In genomic region chr16:33739802-33740201, GRCm38 (mm10) we compare ENCODE assay signal across 8 mouse cellular contexts. TPM values are rescaled to one million over a fixed set of nuclear protein-coding genes. Genes with fewer than 3 reads are reported as not detected.
DNase-seq lines count a peak whose midpoint lies in the region; ATAC-seq and TF ChIP-seq lines count a peak whose summit lies in the region.

No protein-coding gene starts in this region.

- no peak for TF ChIP-seq POLR2A in brain, embryonic 14.5 days (IDR thresholded peaks at IDR 0.05; ENCODE audit: borderline replicate concordance, extremely low read depth, insufficient read depth, insufficient read length, poor library complexity, severe bottlenecking)

- H3K27ac ChIP-seq in forebrain, embryonic 13.5 days: peak overlapping the region; percentile 54; the same call in 1 of the 2 replicates
- H3K27ac ChIP-seq in hindbrain, embryonic 12.5 days: no peak overlapping the region; the same call in 1 of the 2 replicates

- no peak overlapping the region for H3K4me2 ChIP-seq in forebrain, embryonic 13.5 days
- H3K4me2 ChIP-seq in hindbrain, embryonic 12.5 days (replicated peaks): no peak overlapping the region

- peak; percentile 66 for ATAC-seq in forebrain, embryonic 13.5 days
- peak; percentile 74; the same call in 1 of the 2 replicates for ATAC-seq in hindbrain, embryonic 12.5 days (ENCODE audit: low FRiP score)
- peak; percentile 63 for ATAC-seq in megakaryocyte, adult 5-6 weeks (ENCODE audit: poor library complexity, severe bottlenecking)

- H3K4me3 ChIP-seq in forebrain, embryonic 13.5 days: no peak overlapping the region
- H3K4me3 ChIP-seq in hindbrain, embryonic 12.5 days: no peak overlapping the region

- H3K9ac ChIP-seq in forebrain, embryonic 13.5 days: no peak overlapping the region
- H3K9ac ChIP-seq in hindbrain, embryonic 12.5 days: no peak overlapping the region

- 48% methylated on average over 3 of the region's 3 CpGs for WGBS in forebrain, embryonic 13.5 days
- WGBS in hindbrain, embryonic 12.5 days: 56% methylated on average over 3 of the region's 3 CpGs

- peak; percentile 79 for TF ChIP-seq CTCF in brain, embryonic 14.5 days (IDR thresholded peaks at IDR 0.05; ENCODE audit: borderline replicate concordance, extremely low read depth, insufficient read depth, insufficient read length)

- H3K4me1 ChIP-seq in forebrain, embryonic 13.5 days: peaks cover 77% of the 10 kb centered on the region
- H3K4me1 ChIP-seq in hindbrain, embryonic 12.5 days: peaks cover 53% of the 10 kb centered on the region

- no peaks in the 10 kb centered on the region for H3K9me3 ChIP-seq in forebrain, embryonic 13.5 days (replicated peaks)
- H3K9me3 ChIP-seq in hindbrain, embryonic 12.5 days (replicated peaks): no peaks in the 10 kb centered on the region

- DNase-seq in adrenal gland, adult (ENCODE audit: inconsistent age in 2 of 2, low spot score in 1 of 2): peak; percentile 57 to 81
- DNase-seq in adrenal gland, postnatal 4 days (ENCODE audit: low spot score in 2 of 2): no peak
- DNase-seq in brain, embryonic 14.5 days (ENCODE audit: low read depth): peak; percentile 91
- DNase-seq in layer of hippocampus, postnatal 10 days (ENCODE audit: low spot score in 2 of 2): peak; percentile 64 to 75
- DNase-seq in right cerebral cortex, postnatal 14 days: peak; percentile 71

- peaks cover 44% of the 10 kb centered on the region for H3K36me3 ChIP-seq in forebrain, embryonic 13.5 days (ENCODE audit: poor library complexity, severe bottlenecking)
- H3K36me3 ChIP-seq in hindbrain, embryonic 12.5 days: no peaks in the 10 kb centered on the region

- H3K27me3 ChIP-seq in forebrain, embryonic 13.5 days: no peaks in the 10 kb centered on the region
- no peaks in the 10 kb centered on the region for H3K27me3 ChIP-seq in hindbrain, embryonic 12.5 days

RNA-seq across cellular contexts. Expression of gene Muc13, which starts 54.0 kb away (rescaled TPM):
- total RNA-seq in adrenal gland, postnatal 4 days (2021): under 1 TPM; 0.14 TPM
- polyA plus RNA-seq in brain, embryonic 14.5 days (2012; rRNA removed): 0.08 and 0.19 TPM in 2 replicates
- 0.08 TPM in 1 of 2 replicates, not detected in the other for polyA plus RNA-seq in forebrain, embryonic 13.5 days (2015; fragmentation: Nextera tagmentation; extraction: Ambion mirVana)
- 0.12 TPM in 1 of 2 replicates, not detected in the other for polyA plus RNA-seq in hindbrain, embryonic 12.5 days (2016; fragmentation: Nextera tagmentation; extraction: Ambion mirVana)
- total RNA-seq in layer of hippocampus, postnatal 10 days (2021): under 1 TPM in 1 of 2 experiments, not detected in 1; 0.11 TPM
- 1.2 and 2.1 TPM in 2 replicates for total RNA-seq in megakaryocyte, adult 5-6 weeks (2015)
- total RNA-seq in megakaryocyte, adult 5-6 weeks (2017): 0.81 and 1.8 TPM in 2 replicates

RNA-seq across cellular contexts. Expression of gene Heg1, which starts 55.6 kb away (rescaled TPM):
- total RNA-seq in adrenal gland, postnatal 4 days (2021): 10 to 100 TPM; 81.5 to 84.5 TPM
- polyA plus RNA-seq in brain, embryonic 14.5 days (2012; rRNA removed): 17.4 and 23.4 TPM in 2 replicates
- polyA plus RNA-seq in forebrain, embryonic 13.5 days (2015; fragmentation: Nextera tagmentation; extraction: Ambion mirVana): 21.3 and 22.3 TPM in 2 replicates
- 21.3 and 22.9 TPM in 2 replicates for polyA plus RNA-seq in hindbrain, embryonic 12.5 days (2016; fragmentation: Nextera tagmentation; extraction: Ambion mirVana)
- 10 to 100 TPM; 31.9 to 32.4 TPM for total RNA-seq in layer of hippocampus, postnatal 10 days (2021)
- 21.0 and 21.5 TPM in 2 replicates for total RNA-seq in megakaryocyte, adult 5-6 weeks (2015)
- total RNA-seq in megakaryocyte, adult 5-6 weeks (2017): 10.7 and 12.0 TPM in 2 replicates

Comparison
In these comparisons a context has a peak if more than half of its experiments do, and no peak if none do; other contexts are left out.
1. DNase-seq: peak in adrenal gland, adult (2 of 2), brain, embryonic 14.5 days (single experiment), layer of hippocampus, postnatal 10 days (2 of 2) and right cerebral cortex, postnatal 14 days (single experiment); none in adrenal gland, postnatal 4 days (0 of 2).
2. Peak in every context shown above with its lines, with median percentiles within 50 percentile points of each other: ATAC-seq.